Mouse (Mus musculus) embryonic fibroblast, embryonic 13.5 days (primary cell): ENCODE measurements around the gene Cdhr2. TPM values are rescaled to one million over a fixed set of nuclear protein-coding genes. Genes with fewer than 3 reads are reported as not detected.
A peak's percentile ranks its signal among the peaks of the same experiment; 100 is the strongest.

Experiments used
- H3K27ac ChIP-seq: 2 replicates; pipeline ENCODE4 v1.5.1; 2012; ENCODE audit warnings: low read length, control low read depth, inconsistent platforms; ENCODE audit not compliant: insufficient read depth
- H3K4me1 ChIP-seq: 2 replicates; pipeline ENCODE4 v1.6.1; 2011; ENCODE audit warnings: low read length; ENCODE audit not compliant: control insufficient read depth, insufficient read depth
- H3K4me3 ChIP-seq: 2 replicates; pipeline ENCODE4 v1.5.1; 2011; ENCODE audit warnings: mild to moderate bottlenecking, control low read depth, low read length; ENCODE audit not compliant: insufficient read depth
- CTCF ChIP-seq: IDR thresholded peaks from 2 replicates; pipeline ENCODE4 v1.5.1; 2011; ENCODE audit warnings: mild to moderate bottlenecking, control low read depth, low read length, moderate library complexity, borderline replicate concordance; ENCODE audit not compliant: insufficient read depth
- POLR2A ChIP-seq: IDR thresholded peaks from 2 replicates; pipeline ENCODE4 v1.6.1; 2011; ENCODE audit warnings: low read depth, mild to moderate bottlenecking, control low read depth, low read length, moderate library complexity
- polyA plus RNA-seq: library from polyadenylated mRNA; stranded (reverse); fragments of >200 nt; gene quantifications from 2 replicates; pipeline ENCODE4 v1.2.4, GENCODE M21; 2011; ENCODE audit warnings: low read depth; ENCODE audit not compliant: missing spikeins, insufficient read length

Gene Cdhr2
- polyA plus RNA-seq, 1 experiment: not detected

GRCm38 (mm10) chr13:54692711-54693557 is 8.3 kb upstream of the Cdhr2 start:
- peak overlapping the region; percentile 100 for H3K4me3 ChIP-seq
- peak overlapping the region; percentile 83 for H3K27ac ChIP-seq
- TF ChIP-seq POLR2A: no peak
- TF ChIP-seq CTCF: no peak
- H3K4me1 ChIP-seq: peaks cover 10% of the 10 kb centered on the region

GRCm38 (mm10) chr13:54693558-54694347 is 7.5 kb upstream of the Cdhr2 start, which contains the start of gene Rnf44:
TSS of gene Rnf44 (minus strand) at chr13:54693907.
- H3K27ac ChIP-seq: peak within 1 kb of the TSS; percentile 98
- H3K4me3 ChIP-seq: peak within 1 kb of the TSS; percentile 100
- H3K4me1 ChIP-seq: peaks cover 10% of the 10 kb centered on the region
- TF ChIP-seq CTCF (no peak), POLR2A (peak; percentile 55; the same call in 1 of the 2 replicates)

- peak overlapping the region; percentile 67 for H3K4me3 ChIP-seq
- peaks cover 10% of the 10 kb centered on the region for H3K4me1 ChIP-seq
- peak overlapping the region; percentile 98 for H3K27ac ChIP-seq
- no peak for TF ChIP-seq CTCF
- peak; percentile 40; the same call in 1 of the 2 replicates for TF ChIP-seq POLR2A
Measured at GRCm38 (mm10) chr13:54694348-54695060, 6.8 kb upstream of the Cdhr2 start.

GRCm38 (mm10) chr13:54695479-54696230 is 5.6 kb upstream of the Cdhr2 start:
- Histone ChIP-seq H3K4me3 (no peak overlapping the region), H3K4me1 (peaks cover 10% of the 10 kb centered on the region)
- no peak for TF ChIP-seq POLR2A
- TF ChIP-seq CTCF: no peak

GRCm38 (mm10) chr13:54702507-54702906 is 1.2 kb downstream of the Cdhr2 start:
- Histone ChIP-seq H3K27ac (no peak overlapping the region), H3K4me3 (no peak overlapping the region), H3K4me1 (no peaks in the 10 kb centered on the region)
- TF ChIP-seq CTCF: no peak
- TF ChIP-seq POLR2A: no peak

More at GRCm38 (mm10) chr13:54695479-54696230, 5.6 kb upstream of the Cdhr2 start:
- H3K27ac ChIP-seq: no peak overlapping the region

- TF ChIP-seq POLR2A: no peak
- TF ChIP-seq CTCF: no peak
- H3K4me1 ChIP-seq: no peaks in the 10 kb centered on the region
- H3K27ac ChIP-seq: no peak overlapping the region
- H3K4me3 ChIP-seq: no peak overlapping the region
Measured at GRCm38 (mm10) chr13:54704890-54705289, 3.6 kb downstream of the Cdhr2 start.

GRCm38 (mm10) chr13:54710866-54711265 is 9.6 kb downstream of the Cdhr2 start:
- TF ChIP-seq CTCF: no peak
- no peak for TF ChIP-seq POLR2A

GRCm38 (mm10) chr13:54714393-54714792 is 13.1 kb downstream of the Cdhr2 start:
- TF ChIP-seq POLR2A: no peak
- no peak for TF ChIP-seq CTCF
- Histone ChIP-seq H3K4me3 (no peak overlapping the region), H3K27ac (no peak overlapping the region), H3K4me1 (no peaks in the 10 kb centered on the region)

More at GRCm38 (mm10) chr13:54710866-54711265, 9.6 kb downstream of the Cdhr2 start:
- H3K4me3 ChIP-seq: no peak overlapping the region
- H3K27ac ChIP-seq: no peak overlapping the region
- no peaks in the 10 kb centered on the region for H3K4me1 ChIP-seq

GRCm38 (mm10) chr13:54714996-54715395 is 13.7 kb downstream of the Cdhr2 start:
- H3K4me1 ChIP-seq: no peaks in the 10 kb centered on the region

More at GRCm38 (mm10) chr13:54714996-54715395, 13.7 kb downstream of the Cdhr2 start:
- TF ChIP-seq POLR2A: no peak
- TF ChIP-seq CTCF: no peak
- Histone ChIP-seq H3K4me3 (no peak overlapping the region), H3K27ac (no peak overlapping the region)
